Mouse (Mus musculus) cerebellum, adult 2 months (tissue): ENCODE results near the gene Cdk9. TPM values are rescaled to one million over a fixed set of nuclear protein-coding genes. Genes with fewer than 3 reads are reported as not detected.
A peak's percentile ranks its signal among the peaks of the same experiment; 100 is the strongest.

Experiments used
- DNase-seq, 2 experiments: peaks; one replicate each; pipeline ENCODE4 v3.0.0; 2021
- H3K27ac ChIP-seq: fragments of 200-500 bp; 2 replicates; pipeline ENCODE4 v1.5.1; 2012; ENCODE audit warnings: low read length, control low read depth, inconsistent platforms; ENCODE audit not compliant: insufficient read depth
- H3K27me3 ChIP-seq: fragments of 200-500 bp; 2 replicates; pipeline ENCODE4 v1.6.1; 2012; ENCODE audit warnings: inconsistent platforms, mild to moderate bottlenecking, low read length, moderate library complexity; ENCODE audit not compliant: control insufficient read depth, insufficient read depth
- H3K4me1 ChIP-seq: fragments of 200-500 bp; 2 replicates; pipeline ENCODE4 v1.6.1; 2011; ENCODE audit warnings: low read length; ENCODE audit not compliant: control insufficient read depth, insufficient read depth
- H3K4me3 ChIP-seq: fragments of 200-500 bp; replicated peaks from 2 replicates; pipeline ENCODE3; 2011; ENCODE audit warnings: mild to moderate bottlenecking, low read depth, low read length, control low read depth; ENCODE audit not compliant: insufficient read depth
- CTCF ChIP-seq: fragments of 200-500 bp; IDR thresholded peaks from 2 replicates; pipeline ENCODE4 v1.5.1; 2011; ENCODE audit warnings: low read depth, mild to moderate bottlenecking, control low read depth, low read length, moderate library complexity, borderline replicate concordance; ENCODE audit not compliant: insufficient read depth
- POLR2A ChIP-seq: fragments of 200-500 bp; IDR thresholded peaks from 2 replicates; pipeline ENCODE4 v1.6.1; 2011; ENCODE audit warnings: low read length, control low read depth, borderline replicate concordance; ENCODE audit not compliant: insufficient read depth
- WGBS: fragments of 180-500 bp; shearing (Covaris S2); methylation state at CpG from one replicate; pipeline ENCODE4 v1.1.7; 2018; 5-methylcytosine and 5-hydroxymethylcytosine counted together
- polyA plus RNA-seq: library from polyadenylated mRNA; depleted of rRNA; stranded (reverse); fragments of >200 nt; gene quantifications from 2 replicates; pipeline ENCODE4 v1.2.3, GENCODE M21; 2012

Gene Cdk9
- polyA plus RNA-seq, 1 experiment, result 186 TPM

GRCm38 (mm10) chr2:32752181-32752580, 39.3 kb upstream of the Cdk9 start:
- WGBS, result 74% methylated on average over 10 of the region's 10 CpGs
- H3K27me3 ChIP-seq, result no peaks in the 10 kb centered on the region
- H3K4me1 ChIP-seq, result no peaks in the 10 kb centered on the region
- H3K27ac ChIP-seq, result no peak overlapping the region
- no peak for TF ChIP-seq POLR2A
- no peak for TF ChIP-seq CTCF
- no peak overlapping the region for H3K4me3 ChIP-seq
- no peak for DNase-seq

- no peak for TF ChIP-seq CTCF
- TF ChIP-seq POLR2A, result no peak
- Histone ChIP-seq H3K4me3 (no peak overlapping the region), H3K27ac (no peak overlapping the region)
These were observed 38.8 kb upstream of the Cdk9 start for GRCm38 (mm10) chr2:32751665-32752033.

GRCm38 (mm10) chr2:32750887-32751664, 38.2 kb upstream of the Cdk9 start:
- 35% methylated on average over 31 of the region's 31 CpGs for WGBS
- Histone ChIP-seq H3K4me3 (no peak overlapping the region), H3K27me3 (no peaks in the 10 kb centered on the region), H3K27ac (no peak overlapping the region), H3K4me1 (no peaks in the 10 kb centered on the region)
- TF ChIP-seq CTCF (no peak), POLR2A (no peak)
- no peak for DNase-seq

More at GRCm38 (mm10) chr2:32751665-32752033, 38.8 kb upstream of the Cdk9 start:
- no peak for DNase-seq
- 38% methylated on average over 10 of the region's 10 CpGs for WGBS
- Histone ChIP-seq H3K27me3 (no peaks in the 10 kb centered on the region), H3K4me1 (no peaks in the 10 kb centered on the region)

GRCm38 (mm10) chr2:32750199-32750598, 37.3 kb upstream of the Cdk9 start:
- 72% methylated on average over 7 of the region's 7 CpGs for WGBS
- Histone ChIP-seq H3K27ac (no peak overlapping the region), H3K4me1 (no peaks in the 10 kb centered on the region), H3K27me3 (no peaks in the 10 kb centered on the region), H3K4me3 (no peak overlapping the region)
- TF ChIP-seq CTCF (no peak), POLR2A (no peak)
- DNase-seq, result no peak

- H3K27me3 ChIP-seq, result no peaks in the 10 kb centered on the region
- WGBS, result 73% methylated on average over 16 of the region's 16 CpGs
- DNase-seq, result no peak
- H3K4me1 ChIP-seq, result peaks cover 3% of the 10 kb centered on the region; the same call in 1 of the 2 replicates
- TF ChIP-seq CTCF (no peak), POLR2A (no peak)
- no peak overlapping the region for H3K27ac ChIP-seq
- H3K4me3 ChIP-seq, result no peak overlapping the region
These were observed 36.2 kb upstream of the Cdk9 start for GRCm38 (mm10) chr2:32749082-32749481.

GRCm38 (mm10) chr2:32744272-32744982, 31.6 kb upstream of the Cdk9 start:
- Histone ChIP-seq H3K4me3 (no peak overlapping the region), H3K27ac (no peak overlapping the region), H3K4me1 (peaks cover 14% of the 10 kb centered on the region), H3K27me3 (no peaks in the 10 kb centered on the region)
- TF ChIP-seq POLR2A (no peak), CTCF (no peak)
- DNase-seq, result no peak
- WGBS, result 43% methylated on average over 15 of the region's 15 CpGs

- WGBS, result 6% methylated on average over 18 of the region's 18 CpGs
- peak overlapping the region; percentile 22 for H3K27ac ChIP-seq
- H3K4me3 ChIP-seq, result peak overlapping the region; percentile 87
- H3K4me1 ChIP-seq, result peaks cover 14% of the 10 kb centered on the region
- peak; percentile 84 for TF ChIP-seq POLR2A
- TF ChIP-seq CTCF, result no peak
- no peaks in the 10 kb centered on the region for H3K27me3 ChIP-seq
- DNase-seq, result peak; percentile 93 to 95
These were observed 29.3 kb upstream of the Cdk9 start for GRCm38 (mm10) chr2:32742173-32742531.
